Mouse (Mus musculus): ENCODE results near the gene BC048562.

GRCm38 (mm10) chr9:108412221-108412620 is 24.1 kb upstream of the BC048562 start:
- TF ChIP-seq CTCF (conservative IDR thresholded peaks at IDR 0.05 in 1 of 2, IDR thresholded peaks at IDR 0.05 in 1 of 2; ENCODE audit: low read depth in 2 of 2, low read length in 2 of 2): peak in 1 of 2 experiments; percentile 82; a peak in 2 of 4 replicates
- no peak for TF ChIP-seq POLR2A (IDR thresholded peaks at IDR 0.05; ENCODE audit: low read depth, low read length)
- no peak for TF ChIP-seq EP300 (IDR thresholded peaks at IDR 0.05; ENCODE audit: low read length)
- TF ChIP-seq E2F4 (IDR thresholded peaks at IDR 0.05; ENCODE audit: insufficient replicate concordance, low read depth, low read length): no peak
- no peak for TF ChIP-seq KAT2A (IDR thresholded peaks at IDR 0.05; ENCODE audit: insufficient replicate concordance, low read length)
- TF ChIP-seq ETS1 (conservative IDR thresholded peaks at IDR 0.05; ENCODE audit: low read depth, low read length): no peak

Data from CH12.LX (cell line).